Mouse (Mus musculus) left cerebral cortex, postnatal 10 days (tissue): ENCODE measurements at regions not wholly inside any gene's neighbourhood (a gene's known extent, or its start where the extent isn't known, plus 50 kb on each side); places are given as distances from the start of the nearest gene placed in this dataset.

Experiments
- DNase-seq, 2 experiments: peaks; one replicate each; pipeline ENCODE4 v3.0.0; 2021 to 2022; ENCODE audit warnings: low spot score in 2 of 2, mixed read lengths in 1 of 2; ENCODE audit errors: extremely low spot score in 1 of 2
- intact Hi-C: fragments of 180-260 bp; cut with DNase I; formaldehyde crosslinking; loops from one replicate; pipeline ENCODE4 v1.15.1; 2025

DNA sequence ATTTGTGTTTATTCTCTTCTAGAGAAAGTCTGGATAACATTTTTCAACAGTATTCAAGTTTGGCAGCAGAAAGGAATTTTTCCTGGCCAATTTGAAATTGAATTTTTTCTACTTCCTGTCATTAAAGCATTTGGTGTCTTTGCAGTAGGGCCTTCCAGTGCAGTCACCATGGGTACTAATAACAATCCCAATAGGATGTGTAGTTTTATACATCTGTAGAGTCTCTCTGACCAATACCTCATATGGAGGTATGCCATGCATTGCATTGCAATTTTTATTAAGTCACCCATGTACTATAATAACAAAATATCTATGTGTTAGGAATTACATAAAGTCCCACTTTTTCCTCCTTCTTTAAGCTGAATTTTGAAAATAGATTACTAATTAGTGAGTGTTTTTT, 2257.4 kb upstream of the Aga start:
- intact Hi-C loops: no loop called here
- DNase-seq: no peak

DNA sequence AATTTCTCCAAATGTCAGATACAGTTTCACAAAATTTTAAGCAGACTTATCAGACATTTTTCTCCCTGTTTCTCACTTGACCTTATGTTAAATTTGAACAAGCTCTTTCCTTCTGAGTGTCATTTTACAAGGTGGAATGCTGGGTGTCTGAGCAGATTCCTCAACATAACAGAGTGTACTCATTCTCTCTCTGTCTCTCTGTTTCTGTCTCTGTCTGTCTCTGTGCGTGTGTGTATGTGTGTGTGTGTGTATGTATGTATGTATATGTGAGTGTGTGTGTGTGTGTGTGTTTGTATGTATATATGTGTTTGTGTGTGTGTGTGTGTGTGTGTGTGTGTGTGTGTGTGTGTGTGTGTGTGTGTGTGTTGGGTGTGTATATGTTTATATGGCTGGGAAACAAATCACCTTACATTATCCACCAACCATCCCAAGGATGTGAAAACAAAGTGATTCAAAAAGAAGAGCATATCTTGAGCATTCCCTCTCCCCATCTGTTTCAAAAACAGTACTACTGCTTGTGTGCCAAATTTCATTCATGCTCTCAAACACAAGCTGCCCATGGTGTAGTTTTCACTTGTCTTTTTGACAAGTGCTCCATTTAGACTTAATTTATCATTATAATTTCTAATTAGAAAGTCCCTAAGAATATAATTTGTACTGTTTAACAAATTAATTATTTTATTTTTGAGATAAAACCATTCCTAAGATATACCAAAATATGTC, 2213.1 kb upstream of the Aga start:
- peak in 1 of 2 experiments; percentile 1 for DNase-seq
- intact Hi-C loops: no loop called here
